Comparison of ENCODE assay signal across 8 mouse cellular contexts in genomic region chrX:164066185-164066584, GRCm38 (mm10). TPM values are rescaled to one million over a fixed set of nuclear protein-coding genes. Genes with fewer than 3 reads are reported as not detected.
A peak's percentile ranks its signal among the peaks of the same experiment; 100 is the strongest.
DNase-seq lines count a peak whose midpoint lies in the region; ATAC-seq and TF ChIP-seq lines count a peak whose summit lies in the region.

No protein-coding gene starts in this region.

- H3K9ac ChIP-seq in heart, embryonic 11.5 days (ENCODE audit: low read depth, low read length) = no peak overlapping the region
- no peak overlapping the region for H3K9ac ChIP-seq in midbrain, embryonic 13.5 days (replicated peaks)

- TF ChIP-seq CTCF in gastrocnemius, adult 2 months (IDR thresholded peaks at IDR 0.05) = peak; percentile 83

- no peaks in the 10 kb centered on the region for H3K9me3 ChIP-seq in heart, embryonic 11.5 days (replicated peaks; ENCODE audit: control insufficient read depth, low read length)
- H3K9me3 ChIP-seq in midbrain, embryonic 13.5 days = no peaks in the 10 kb centered on the region

- no peaks in the 10 kb centered on the region for H3K27me3 ChIP-seq in heart, embryonic 11.5 days (ENCODE audit: control insufficient read depth, insufficient read depth, low read length)
- H3K27me3 ChIP-seq in midbrain, embryonic 13.5 days = peaks cover 3% of the 10 kb centered on the region; the same call in 1 of the 2 replicates

- intact Hi-C loops in gastrocnemius, adult 2 months (cut with DNase I) = loop anchor here (5.0 to 10.0 kb wide), 3 partner anchors 104 to 1151 kb away; no protein-coding TSS in a partner anchor
- intact Hi-C loops in left cerebral cortex, postnatal 4 days (cut with DNase I) = no loop called here

- no peaks in the 10 kb centered on the region for H3K4me1 ChIP-seq in heart, embryonic 11.5 days (ENCODE audit: control insufficient read depth, insufficient read depth, low read length)
- no peaks in the 10 kb centered on the region for H3K4me1 ChIP-seq in midbrain, embryonic 13.5 days (replicated peaks)

- no peak overlapping the region for H3K4me3 ChIP-seq in heart, embryonic 11.5 days (ENCODE audit: low read depth, low read length)
- H3K4me3 ChIP-seq in gastrocnemius, adult 2 months = no peak overlapping the region
- no peak overlapping the region for H3K4me3 ChIP-seq in midbrain, embryonic 13.5 days (replicated peaks)

- 12% methylated on average over 2 of the region's 2 CpGs for WGBS in heart, embryonic 11.5 days (ENCODE audit: insufficient replicate concordance)
- 18% methylated on average over 2 of the region's 2 CpGs for WGBS in midbrain, embryonic 13.5 days

- H3K4me2 ChIP-seq in heart, embryonic 11.5 days = no peak overlapping the region
- H3K4me2 ChIP-seq in midbrain, embryonic 13.5 days (replicated peaks) = no peak overlapping the region

- H3K27ac ChIP-seq in heart, embryonic 11.5 days (ENCODE audit: low read depth, low read length) = no peak overlapping the region
- no peak overlapping the region for H3K27ac ChIP-seq in gastrocnemius, adult 2 months
- no peak overlapping the region for H3K27ac ChIP-seq in midbrain, embryonic 13.5 days

- no peaks in the 10 kb centered on the region for H3K36me3 ChIP-seq in heart, embryonic 11.5 days (ENCODE audit: control insufficient read depth, insufficient read depth, low read length)
- no peaks in the 10 kb centered on the region for H3K36me3 ChIP-seq in midbrain, embryonic 13.5 days

- no peak for ATAC-seq in heart, embryonic 11.5 days (replicated peaks; ENCODE audit: insufficient number of reproducible peaks, low FRiP score, low TSS enrichment)
- peak; percentile 77; the same call in 1 of the 2 replicates for ATAC-seq in midbrain, embryonic 13.5 days

- peak; percentile 89 for DNase-seq in heart, adult 11 months
- DNase-seq in cerebellum, adult 9-11 months = peak; percentile 35
- DNase-seq in gastrocnemius, adult 2 months = peak; percentile 67
- DNase-seq in kidney, adult 18-20 months = peak; percentile 59
- peak; percentile 63 for DNase-seq in left cerebral cortex, postnatal 4 days
- peak; percentile 13 to 56 for DNase-seq in spleen, postnatal 14 days (ENCODE audit: low spot score in 2 of 2)

RNA-seq across cellular contexts. Expression of gene Siah1b, which starts 10.1 kb away (rescaled TPM):
- polyA plus RNA-seq in heart, embryonic 11.5 days (2014; fragmentation: Nextera tagmentation; extraction: Ambion mirVana) = 19.5 and 20.9 TPM in 2 replicates
- 1 to 10 TPM; 3.2 to 3.3 TPM for total RNA-seq in gastrocnemius, adult 2 months (2021)
- 10 to 100 TPM; 11.5 to 11.9 TPM for total RNA-seq in left cerebral cortex, postnatal 4 days (2021)
- polyA plus RNA-seq in midbrain, embryonic 13.5 days (2015; fragmentation: Nextera tagmentation; extraction: Ambion mirVana) = 27.1 and 30.4 TPM in 2 replicates

RNA-seq across cellular contexts. Expression of gene Cltrn, which starts 22.4 kb away (rescaled TPM):
- polyA plus RNA-seq in heart, embryonic 11.5 days (2014; fragmentation: Nextera tagmentation; extraction: Ambion mirVana) = 0.13 and 0.28 TPM in 2 replicates
- not detected for total RNA-seq in gastrocnemius, adult 2 months (2021)
- total RNA-seq in left cerebral cortex, postnatal 4 days (2021) = not detected
- polyA plus RNA-seq in midbrain, embryonic 13.5 days (2015; fragmentation: Nextera tagmentation; extraction: Ambion mirVana) = not detected in 2 replicates

RNA-seq across cellular contexts. Expression of gene Car5b, which starts 38.4 kb away (rescaled TPM):
- polyA plus RNA-seq in heart, embryonic 11.5 days (2014; fragmentation: Nextera tagmentation; extraction: Ambion mirVana) = 0.08 and 0.11 TPM in 2 replicates
- 1 to 10 TPM in 1 of 2 experiments, under 1 TPM in 1; 0.46 to 1.2 TPM for total RNA-seq in gastrocnemius, adult 2 months (2021)
- total RNA-seq in left cerebral cortex, postnatal 4 days (2021) = 1 to 10 TPM; 2.0 to 2.1 TPM
- 0.30 and 0.31 TPM in 2 replicates for polyA plus RNA-seq in midbrain, embryonic 13.5 days (2015; fragmentation: Nextera tagmentation; extraction: Ambion mirVana)

Comparison
In these comparisons a context has a peak if more than half of its experiments do, and no peak if none do; other contexts are left out.
1. DNase-seq: peak in every context shown above with its lines; median percentile 89 in heart, adult 11 months; 67 in gastrocnemius, adult 2 months; 63 in left cerebral cortex, postnatal 4 days; 59 in kidney, adult 18-20 months; 35 in cerebellum, adult 9-11 months; 34 in spleen, postnatal 14 days.